Mouse (Mus musculus) layer of hippocampus, postnatal 14 days (tissue): Measurements from ENCODE around the gene Elp1. TPM values are rescaled to one million over a fixed set of nuclear protein-coding genes. Genes with fewer than 3 reads are reported as not detected.

ENCODE experiments used
- DNase-seq, 2 experiments: peaks; one replicate each; pipeline ENCODE4 v3.0.0; 2021 to 2022; ENCODE audit warnings: low spot score in 2 of 2, mixed read lengths in 1 of 2
- total RNA-seq, 2 experiments: library from RNA; stranded (reverse); gene quantifications; 2 replicates each; pipeline ENCODE4 v1.2.3; 2021

The Elp1 gene
- total RNA-seq, 2 experiments from 2014 or later, result 63.0 to 63.6 TPM

DNA sequence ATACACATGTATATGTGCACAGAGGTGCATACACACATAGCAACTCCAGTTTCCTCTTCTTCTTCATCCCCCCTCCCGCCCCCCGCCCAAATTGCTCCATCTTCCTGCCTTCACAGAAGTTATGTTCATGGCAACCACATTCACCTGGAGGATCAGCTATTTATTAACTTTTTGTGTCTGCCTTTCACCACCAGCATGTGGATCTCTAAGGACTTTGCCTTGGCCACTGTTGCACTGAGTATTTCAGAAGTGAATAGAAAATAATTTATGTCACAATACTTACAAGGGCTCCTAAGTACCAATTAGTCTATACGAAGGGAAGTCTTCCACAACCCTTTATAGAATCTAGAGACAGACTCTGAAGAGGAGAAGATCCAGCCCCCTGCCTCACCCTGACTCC is 84.2 kb downstream of the Elp1 start:
- no peak for DNase-seq

DNA sequence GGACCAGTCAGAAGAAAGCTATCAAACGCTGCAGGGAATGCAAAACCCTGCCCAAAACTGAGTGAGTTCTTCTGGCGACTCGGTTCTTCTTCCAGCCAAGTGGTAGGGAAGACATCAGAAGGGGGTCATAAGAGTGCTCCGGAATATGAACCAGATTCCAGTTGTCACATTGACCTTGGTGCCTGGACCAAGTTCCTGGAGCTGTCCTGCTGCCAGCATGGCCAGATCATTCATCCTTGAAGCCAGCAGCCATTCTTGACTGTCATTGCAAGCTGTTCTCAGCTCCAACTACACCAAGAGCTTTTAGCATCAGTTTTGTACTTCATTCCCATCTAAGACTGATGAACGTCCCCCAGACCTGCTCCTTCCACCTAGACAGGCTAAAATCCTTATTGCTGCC is 85.3 kb downstream of the Elp1 start:
- no peak for DNase-seq

DNA sequence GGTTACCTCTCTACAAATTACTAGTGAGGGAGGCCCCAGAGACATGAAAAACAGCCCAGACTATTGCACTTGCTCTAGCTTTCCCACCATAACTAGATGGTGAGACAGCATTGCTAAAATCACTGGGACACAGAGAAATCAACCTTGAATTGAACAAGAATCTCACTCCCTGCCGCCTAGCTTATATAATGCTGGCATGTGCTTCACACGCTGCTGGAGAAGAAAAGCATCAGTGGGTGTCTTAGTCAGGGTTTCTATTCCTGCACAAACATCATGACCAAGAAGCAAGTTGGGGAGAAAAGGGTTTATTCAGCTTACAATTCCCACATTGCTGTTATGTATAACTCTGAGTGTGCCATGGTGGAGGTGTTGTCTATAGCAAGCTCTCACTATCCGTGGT is 89.0 kb downstream of the Elp1 start:
- DNase-seq, result no peak

DNA sequence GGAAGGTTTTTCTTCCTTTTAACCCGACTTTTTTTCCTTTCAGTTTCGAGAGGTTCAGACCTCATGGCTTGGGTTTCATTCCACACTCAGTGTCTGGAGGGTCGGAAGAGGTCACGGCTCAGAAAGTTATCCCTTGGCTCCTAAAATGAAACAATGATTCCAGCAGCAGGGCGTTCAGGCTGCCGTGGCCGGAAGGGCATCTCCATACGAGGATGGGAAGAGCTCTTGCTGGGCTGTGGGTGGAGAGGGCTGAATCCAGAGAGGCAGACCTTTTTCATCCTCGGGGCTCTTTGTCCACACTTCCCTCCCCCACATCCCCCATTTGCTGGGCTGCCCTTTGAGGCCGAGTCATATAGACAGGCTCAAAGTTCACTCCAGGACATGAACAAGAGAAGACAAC is 99.9 kb downstream of the Elp1 start:
- DNase-seq, result no peak

Other genes with a start within 250 kb of the Elp1 start
- not detected for gene Gm26657, start 62.3 kb downstream of the Elp1 start, total RNA-seq
- under 1 TPM in 1 of 2 experiments, not detected in 1; 0.26 TPM for gene Actl7b, start 60.9 kb downstream of the Elp1 start, total RNA-seq
- gene Actl7a, start 58.9 kb downstream of the Elp1 start, total RNA-seq, result not detected
- gene Fam206a, start within 50 bp of the Elp1 start, total RNA-seq, result 10 to 100 TPM; 17.6 to 19.1 TPM
- 10 to 100 TPM; 17.4 to 18.9 TPM for gene Ctnnal1, start 62.9 kb upstream of the Elp1 start, total RNA-seq
- 10 to 100 TPM; 28.1 to 28.7 TPM for gene Tmem245, start 145.1 kb upstream of the Elp1 start, total RNA-seq
- gene Frrs1l, start 188.1 kb upstream of the Elp1 start, total RNA-seq, result 100 to 1,000 TPM; 161 to 167 TPM